Mouse (Mus musculus): ENCODE measurements around the gene D7Ertd443e. TPM values are rescaled to one million over a fixed set of nuclear protein-coding genes. Genes with fewer than 3 reads are reported as not detected.

Gene D7Ertd443e
- 0.06 and 0.19 TPM in 2 replicates for polyA plus RNA-seq (2015; fragmentation: Nextera tagmentation; extraction: Ambion mirVana)

- H3K36me3 ChIP-seq (ENCODE audit: control insufficient read depth, insufficient read depth, low read length) = no peaks in the 10 kb centered on the region
- H3K4me1 ChIP-seq (ENCODE audit: control insufficient read depth, insufficient read depth, low read depth, low read length) = 0 out of 2 replicates have a peak, but pooled peaks cover 3% of the 10 kb centered on the region
- no peak within 1 kb of the TSS for H3K4me3 ChIP-seq (ENCODE audit: low read length)
- no peaks in the 10 kb centered on the region for H3K27me3 ChIP-seq (replicated peaks; ENCODE audit: control insufficient read depth, insufficient read depth, low read length)
- ATAC-seq = no peak
- no peak within 1 kb of the TSS for H3K4me2 ChIP-seq (ENCODE audit: low read length)
- WGBS = 95% methylated on average over 5 of the region's 5 CpGs
- H3K27ac ChIP-seq (ENCODE audit: low read depth, low read length) = no peak within 1 kb of the TSS
- H3K9ac ChIP-seq (ENCODE audit: low read depth, low read length) = no peak within 1 kb of the TSS
- no peaks in the 10 kb centered on the region for H3K9me3 ChIP-seq (ENCODE audit: control insufficient read depth, low read length)
Observed at GRCm38 (mm10) chr7:134385561-134385960, at the start of gene D7Ertd443e. Gene D7Ertd443e (minus strand): TSS chr7:134385661.

- no peak overlapping the region for H3K4me2 ChIP-seq (ENCODE audit: low read length)
- no peak for ATAC-seq
- H3K27me3 ChIP-seq (replicated peaks; ENCODE audit: control insufficient read depth, insufficient read depth, low read length) = no peaks in the 10 kb centered on the region
- H3K4me1 ChIP-seq (ENCODE audit: control insufficient read depth, insufficient read depth, low read depth, low read length) = no peaks in the 10 kb centered on the region
- H3K9ac ChIP-seq (ENCODE audit: low read depth, low read length) = no peak overlapping the region
- no peak overlapping the region for H3K4me3 ChIP-seq (ENCODE audit: low read length)
- no peak overlapping the region for H3K27ac ChIP-seq (ENCODE audit: low read depth, low read length)
- WGBS = 92% methylated on average over 3 of the region's 3 CpGs
- no peaks in the 10 kb centered on the region for H3K36me3 ChIP-seq (ENCODE audit: control insufficient read depth, insufficient read depth, low read length)
- no peaks in the 10 kb centered on the region for H3K9me3 ChIP-seq (ENCODE audit: control insufficient read depth, low read length)
Observed at GRCm38 (mm10) chr7:134431681-134432080, 46.2 kb upstream of the D7Ertd443e start.

DNA sequence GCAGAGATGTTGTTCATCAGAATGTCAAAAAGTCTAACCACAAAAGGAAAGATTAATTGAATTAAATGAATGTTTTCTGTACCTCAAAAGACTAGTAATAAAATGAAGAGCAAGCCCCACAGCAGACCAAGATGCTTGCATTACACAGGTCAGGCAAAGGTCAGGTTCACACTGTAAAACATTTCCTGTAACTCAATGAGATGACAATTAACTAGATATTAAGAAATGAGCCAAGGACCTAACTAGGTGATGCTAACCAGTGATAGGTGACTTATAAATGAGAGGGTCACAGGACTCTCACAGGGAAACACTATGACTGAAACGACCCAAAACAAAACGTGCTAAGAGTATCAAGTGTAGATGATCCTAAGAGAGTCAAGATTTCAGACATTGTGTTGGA lies 43.2 kb upstream of the D7Ertd443e start:
- Histone ChIP-seq H3K4me2 (ENCODE audit: low read length) (no peak overlapping the region), H3K27me3 (replicated peaks; ENCODE audit: control insufficient read depth, insufficient read depth, low read length) (no peaks in the 10 kb centered on the region), H3K36me3 (ENCODE audit: control insufficient read depth, insufficient read depth, low read length) (no peaks in the 10 kb centered on the region), H3K27ac (ENCODE audit: low read depth, low read length) (no peak overlapping the region), H3K4me3 (ENCODE audit: low read length) (no peak overlapping the region), H3K4me1 (ENCODE audit: control insufficient read depth, insufficient read depth, low read depth, low read length) (no peaks in the 10 kb centered on the region), H3K9ac (ENCODE audit: low read depth, low read length) (no peak overlapping the region), H3K9me3 (ENCODE audit: control insufficient read depth, low read length) (no peaks in the 10 kb centered on the region)
- ATAC-seq = no peak
- WGBS = 87% methylated on average over 2 of the region's 2 CpGs

- 95% methylated on average over 9 of the region's 9 CpGs for WGBS
- Histone ChIP-seq H3K4me2 (ENCODE audit: low read length) (no peak overlapping the region), H3K4me3 (ENCODE audit: low read length) (no peak overlapping the region), H3K36me3 (ENCODE audit: control insufficient read depth, insufficient read depth, low read length) (no peaks in the 10 kb centered on the region), H3K4me1 (ENCODE audit: control insufficient read depth, insufficient read depth, low read depth, low read length) (peaks cover 4% of the 10 kb centered on the region; the same call in 1 of the 2 replicates), H3K9ac (ENCODE audit: low read depth, low read length) (no peak overlapping the region), H3K27ac (ENCODE audit: low read depth, low read length) (no peak overlapping the region), H3K27me3 (replicated peaks; ENCODE audit: control insufficient read depth, insufficient read depth, low read length) (peaks cover 2% of the 10 kb centered on the region; the same call in 1 of the 2 replicates), H3K9me3 (ENCODE audit: control insufficient read depth, low read length) (no peaks in the 10 kb centered on the region)
- no peak for ATAC-seq
Observed at GRCm38 (mm10) chr7:134415014-134415413, 29.6 kb upstream of the D7Ertd443e start.

GRCm38 (mm10) chr7:134414005-134414690 lies 28.7 kb upstream of the D7Ertd443e start:
- Histone ChIP-seq H3K4me1 (ENCODE audit: control insufficient read depth, insufficient read depth, low read depth, low read length) (peaks cover 4% of the 10 kb centered on the region; the same call in 1 of the 2 replicates), H3K4me2 (ENCODE audit: low read length) (no peak overlapping the region), H3K4me3 (ENCODE audit: low read length) (no peak overlapping the region), H3K27ac (ENCODE audit: low read depth, low read length) (no peak overlapping the region), H3K27me3 (replicated peaks; ENCODE audit: control insufficient read depth, insufficient read depth, low read length) (peaks cover 2% of the 10 kb centered on the region; the same call in 1 of the 2 replicates), H3K9me3 (ENCODE audit: control insufficient read depth, low read length) (no peaks in the 10 kb centered on the region), H3K36me3 (ENCODE audit: control insufficient read depth, insufficient read depth, low read length) (no peaks in the 10 kb centered on the region), H3K9ac (ENCODE audit: low read depth, low read length) (no peak overlapping the region)
- ATAC-seq = no peak
- 53% methylated on average over 14 of the region's 14 CpGs for WGBS

- Histone ChIP-seq H3K4me2 (ENCODE audit: low read length) (no peak overlapping the region), H3K9ac (ENCODE audit: low read depth, low read length) (no peak overlapping the region), H3K4me1 (ENCODE audit: control insufficient read depth, insufficient read depth, low read depth, low read length) (peaks cover 6% of the 10 kb centered on the region; the same call in 1 of the 2 replicates), H3K9me3 (ENCODE audit: control insufficient read depth, low read length) (no peaks in the 10 kb centered on the region), H3K36me3 (ENCODE audit: control insufficient read depth, insufficient read depth, low read length) (no peaks in the 10 kb centered on the region), H3K4me3 (ENCODE audit: low read length) (no peak overlapping the region), H3K27ac (ENCODE audit: low read depth, low read length) (no peak overlapping the region), H3K27me3 (replicated peaks; ENCODE audit: control insufficient read depth, insufficient read depth, low read length) (peaks cover 2% of the 10 kb centered on the region)
- 65% methylated on average over 13 of the region's 13 CpGs for WGBS
- peak; percentile 67; the same call in 1 of the 2 replicates for ATAC-seq
Observed at GRCm38 (mm10) chr7:134408641-134409040, 23.2 kb upstream of the D7Ertd443e start.

GRCm38 (mm10) chr7:134400746-134401145 lies 15.3 kb upstream of the D7Ertd443e start:
- WGBS = 70% methylated on average over 2 of the region's 2 CpGs
- ATAC-seq = no peak

DNA sequence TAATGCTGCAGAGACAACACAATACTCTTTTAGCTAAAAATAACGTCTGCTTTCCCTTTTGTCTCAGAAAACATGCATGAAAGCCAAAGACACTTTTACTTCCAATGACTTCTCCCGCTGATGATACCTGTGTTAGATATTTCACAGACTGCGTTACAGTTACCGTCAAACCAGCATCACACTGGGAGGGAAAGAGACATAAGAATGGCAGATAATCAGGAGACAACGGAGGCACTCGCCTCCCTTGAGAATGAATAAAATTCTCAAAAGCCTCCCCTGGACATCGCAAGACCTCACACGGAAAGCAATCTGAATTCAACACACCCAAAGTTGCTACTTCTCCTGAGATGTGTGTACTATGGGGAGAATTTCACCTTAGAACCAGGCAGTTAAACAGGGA lies 11.3 kb upstream of the D7Ertd443e start:
- H3K9ac ChIP-seq (ENCODE audit: low read depth, low read length) = no peak overlapping the region

More at GRCm38 (mm10) chr7:134400746-134401145, 15.3 kb upstream of the D7Ertd443e start:
- Histone ChIP-seq H3K9me3 (ENCODE audit: control insufficient read depth, low read length) (no peaks in the 10 kb centered on the region), H3K4me2 (ENCODE audit: low read length) (no peak overlapping the region), H3K27me3 (replicated peaks; ENCODE audit: control insufficient read depth, insufficient read depth, low read length) (no peaks in the 10 kb centered on the region), H3K4me3 (ENCODE audit: low read length) (no peak overlapping the region), H3K4me1 (ENCODE audit: control insufficient read depth, insufficient read depth, low read depth, low read length) (peaks cover under 1% of the 10 kb centered on the region; the same call in 1 of the 2 replicates), H3K27ac (ENCODE audit: low read depth, low read length) (no peak overlapping the region), H3K36me3 (ENCODE audit: control insufficient read depth, insufficient read depth, low read length) (no peaks in the 10 kb centered on the region), H3K9ac (ENCODE audit: low read depth, low read length) (no peak overlapping the region)

DNA sequence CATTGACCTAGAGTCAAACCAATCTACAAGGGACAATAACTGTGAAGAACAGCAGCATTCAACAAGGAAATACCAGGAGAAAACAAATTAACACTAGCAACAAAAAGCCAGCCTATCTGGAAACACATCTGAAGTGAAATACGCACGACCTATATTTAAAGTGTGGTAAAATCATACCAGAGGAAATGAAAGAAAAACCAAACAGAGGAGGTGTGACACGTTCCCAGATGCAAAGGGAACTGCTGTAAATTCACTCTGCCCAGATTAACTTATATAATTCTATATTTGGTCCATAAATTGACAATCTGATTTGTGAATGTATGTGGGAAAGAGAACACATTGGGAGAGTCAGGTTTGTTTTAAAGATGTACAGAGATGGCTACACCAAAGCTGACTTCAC lies 2.7 kb downstream of the D7Ertd443e start:
- H3K9ac ChIP-seq (ENCODE audit: low read depth, low read length) = no peak overlapping the region
- no peak overlapping the region for H3K27ac ChIP-seq (ENCODE audit: low read depth, low read length)
- WGBS = 86% methylated on average over 3 of the region's 3 CpGs
- H3K4me2 ChIP-seq (ENCODE audit: low read length) = no peak overlapping the region
- no peak for ATAC-seq
- no peak overlapping the region for H3K4me3 ChIP-seq (ENCODE audit: low read length)
- H3K27me3 ChIP-seq (replicated peaks; ENCODE audit: control insufficient read depth, insufficient read depth, low read length) = no peaks in the 10 kb centered on the region
- H3K4me1 ChIP-seq (ENCODE audit: control insufficient read depth, insufficient read depth, low read depth, low read length) = 0 out of 2 replicates have a peak, but pooled peaks cover 3% of the 10 kb centered on the region
- no peaks in the 10 kb centered on the region for H3K36me3 ChIP-seq (ENCODE audit: control insufficient read depth, insufficient read depth, low read length)
- no peaks in the 10 kb centered on the region for H3K9me3 ChIP-seq (ENCODE audit: control insufficient read depth, low read length)

More for the DNA sequence above, 11.3 kb upstream of the D7Ertd443e start:
- WGBS = 70% methylated on average over 8 of the region's 8 CpGs
- Histone ChIP-seq H3K4me3 (ENCODE audit: low read length) (no peak overlapping the region), H3K4me2 (ENCODE audit: low read length) (no peak overlapping the region), H3K36me3 (ENCODE audit: control insufficient read depth, insufficient read depth, low read length) (no peaks in the 10 kb centered on the region), H3K4me1 (ENCODE audit: control insufficient read depth, insufficient read depth, low read depth, low read length) (no peaks in the 10 kb centered on the region), H3K27ac (ENCODE audit: low read depth, low read length) (no peak overlapping the region), H3K27me3 (replicated peaks; ENCODE audit: control insufficient read depth, insufficient read depth, low read length) (no peaks in the 10 kb centered on the region), H3K9me3 (ENCODE audit: control insufficient read depth, low read length) (no peaks in the 10 kb centered on the region)
- no peak for ATAC-seq
